Mouse (Mus musculus): ENCODE measurements around the gene Tpk1.

DNA sequence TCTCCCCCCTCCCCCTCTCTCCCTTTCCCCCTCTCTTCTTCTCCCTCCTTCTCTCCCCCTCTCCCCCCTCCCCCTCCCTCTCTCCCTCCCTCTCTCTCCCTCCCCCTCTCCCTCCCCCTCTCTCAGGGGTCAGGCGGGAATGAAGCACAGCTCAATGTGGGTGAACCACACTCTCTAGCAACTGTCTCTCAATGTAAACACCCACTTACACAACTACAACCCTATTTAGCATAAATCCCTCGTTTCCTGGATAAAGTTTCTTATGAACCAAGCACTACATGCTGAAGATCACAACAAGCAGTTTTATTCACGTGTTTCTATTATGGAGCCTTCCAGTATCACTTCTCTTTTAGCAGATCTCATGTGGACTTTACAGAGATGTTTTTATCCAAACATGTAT lies 281.8 kb downstream of the Tpk1 start:
- TF ChIP-seq CTCF (IDR thresholded peaks at IDR 0.05; ENCODE audit: low read depth) (no peak), EP300 (IDR thresholded peaks at IDR 0.05; ENCODE audit: low read depth) (no peak)
